Mouse (Mus musculus) ES-Bruce4 (cell line): ENCODE data around the gene Evx2. TPM values are rescaled to one million over a fixed set of nuclear protein-coding genes. Genes with fewer than 3 reads are reported as not detected.

Source experiments
- H3K27ac ChIP-seq: 2 replicates; pipeline ENCODE4 v1.5.1; 2012; ENCODE audit warnings: low read length, inconsistent platforms; ENCODE audit not compliant: insufficient read depth
- H3K27me3 ChIP-seq: 2 replicates; pipeline ENCODE4 v1.6.1; 2012; ENCODE audit warnings: mild to moderate bottlenecking, low read length, inconsistent platforms; ENCODE audit not compliant: control insufficient read depth, poor library complexity, insufficient read depth, severe bottlenecking
- H3K36me3 ChIP-seq: 2 replicates; pipeline ENCODE4 v1.6.1; 2012; ENCODE audit warnings: inconsistent platforms, mild to moderate bottlenecking, low read length, moderate library complexity; ENCODE audit not compliant: control insufficient read depth, poor library complexity, insufficient read depth, severe bottlenecking
- H3K4me1 ChIP-seq: one replicate; pipeline ENCODE4 v1.8.1; 2011; ENCODE audit warnings: low read length; ENCODE audit not compliant: control insufficient read depth, insufficient read depth
- H3K4me3 ChIP-seq: 2 replicates; pipeline ENCODE4 v1.5.1; 2011; ENCODE audit warnings: low read depth, mild to moderate bottlenecking, low read length
- H3K9ac ChIP-seq: 2 replicates; pipeline ENCODE4 v1.6.1; 2012; ENCODE audit warnings: low read depth, mild to moderate bottlenecking, inconsistent platforms; ENCODE audit not compliant: poor library complexity, severe bottlenecking
- H3K9me3 ChIP-seq: replicated peaks from 2 replicates; pipeline ENCODE4 v1.6.1; 2012; ENCODE audit warnings: mild to moderate bottlenecking, low read length, inconsistent platforms; ENCODE audit not compliant: control insufficient read depth, poor library complexity, insufficient read depth, severe bottlenecking
- CTCF ChIP-seq: IDR thresholded peaks from one replicate; pipeline ENCODE4 v1.8.1; 2011; ENCODE audit warnings: low read depth, low read length
- EP300 ChIP-seq: IDR thresholded peaks from 2 replicates; pipeline ENCODE4 v1.6.1; 2011; ENCODE audit warnings: low read depth, low read length; ENCODE audit not compliant: insufficient read depth
- POLR2A ChIP-seq: IDR thresholded peaks from one replicate; pipeline ENCODE4 v1.8.1; 2011; ENCODE audit warnings: low read length; ENCODE audit not compliant: insufficient read depth
- polyA plus RNA-seq: library from polyadenylated mRNA; stranded (reverse); fragments of >200 nt; gene quantifications from 2 replicates; pipeline ENCODE4 v1.2.4, GENCODE M21; 2011; ENCODE audit warnings: low read depth; ENCODE audit not compliant: missing spikeins, insufficient read depth, insufficient read length

Evx2 gene
- polyA plus RNA-seq, 1 experiment, result not detected

- H3K9me3 ChIP-seq, result no peaks in the 10 kb centered on the region
- H3K4me1 ChIP-seq, result no peaks in the 10 kb centered on the region
- TF ChIP-seq CTCF (no peak), EP300 (no peak), POLR2A (no peak)
- H3K36me3 ChIP-seq, result no peaks in the 10 kb centered on the region
- H3K27me3 ChIP-seq, result peaks cover 68% of the 10 kb centered on the region
- no peak overlapping the region for H3K9ac ChIP-seq
- no peak overlapping the region for H3K4me3 ChIP-seq
- H3K27ac ChIP-seq, result no peak overlapping the region
Observed at GRCm38 (mm10) chr2:74696442-74697335, 37.3 kb upstream of the Evx2 start.

- Histone ChIP-seq H3K9me3 (no peaks in the 10 kb centered on the region), H3K9ac (no peak overlapping the region), H3K27me3 (peaks cover 67% of the 10 kb centered on the region), H3K4me3 (no peak overlapping the region), H3K27ac (no peak overlapping the region), H3K36me3 (no peaks in the 10 kb centered on the region), H3K4me1 (no peaks in the 10 kb centered on the region)
- TF ChIP-seq EP300 (no peak), POLR2A (no peak), CTCF (no peak)
Observed at GRCm38 (mm10) chr2:74695813-74696430, 36.6 kb upstream of the Evx2 start.

DNA sequence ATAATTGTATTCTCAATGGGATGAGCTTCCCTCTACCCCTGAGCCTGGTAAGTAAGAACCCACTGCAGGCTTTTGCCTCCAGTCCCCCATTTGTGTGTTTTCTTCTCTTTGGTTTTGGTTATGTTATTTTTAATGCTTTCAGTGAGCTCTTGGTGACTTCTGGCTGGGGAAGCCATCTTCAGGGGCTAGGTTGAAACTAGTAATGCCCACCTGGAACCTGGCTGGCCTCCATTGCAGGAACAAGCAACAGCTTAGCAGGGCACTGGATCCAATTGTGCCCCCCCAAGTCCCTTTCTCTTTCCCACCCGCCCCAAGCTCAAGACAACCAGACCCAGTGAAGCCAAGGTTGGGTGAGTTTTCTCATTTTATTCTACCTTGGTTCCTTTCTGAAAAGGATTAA lies 36.0 kb upstream of the Evx2 start:
- Histone ChIP-seq H3K9me3 (no peaks in the 10 kb centered on the region), H3K4me3 (no peak overlapping the region), H3K27me3 (peaks cover 69% of the 10 kb centered on the region), H3K27ac (no peak overlapping the region), H3K9ac (no peak overlapping the region), H3K36me3 (no peaks in the 10 kb centered on the region), H3K4me1 (no peaks in the 10 kb centered on the region)
- TF ChIP-seq EP300, result no peak
- TF ChIP-seq POLR2A, result no peak
- TF ChIP-seq CTCF, result no peak

DNA sequence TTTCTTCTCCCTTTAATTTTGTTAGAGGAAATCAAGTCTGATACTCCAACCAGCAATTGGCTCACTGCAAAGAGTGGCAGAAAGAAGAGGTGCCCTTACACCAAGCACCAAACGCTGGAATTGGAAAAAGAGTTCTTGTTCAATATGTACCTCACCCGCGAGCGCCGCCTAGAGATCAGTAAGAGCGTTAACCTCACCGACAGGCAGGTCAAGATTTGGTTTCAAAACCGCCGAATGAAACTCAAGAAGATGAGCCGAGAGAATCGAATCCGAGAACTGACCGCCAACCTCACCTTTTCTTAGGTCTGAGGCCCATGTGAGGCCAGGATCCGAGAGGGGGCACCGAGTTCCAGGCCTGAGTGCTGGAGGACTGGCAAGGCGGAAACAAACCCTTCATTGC lies 34.7 kb upstream of the Evx2 start:
- no peak overlapping the region for H3K9ac ChIP-seq
- H3K4me3 ChIP-seq, result no peak overlapping the region
- no peaks in the 10 kb centered on the region for H3K4me1 ChIP-seq
- H3K9me3 ChIP-seq, result no peaks in the 10 kb centered on the region
- H3K36me3 ChIP-seq, result no peaks in the 10 kb centered on the region
- no peak overlapping the region for H3K27ac ChIP-seq
- peaks cover 69% of the 10 kb centered on the region for H3K27me3 ChIP-seq
- peak; percentile 51 for TF ChIP-seq CTCF
- no peak for TF ChIP-seq EP300

- H3K27ac ChIP-seq, result no peak overlapping the region
- H3K9ac ChIP-seq, result no peak overlapping the region
- H3K4me3 ChIP-seq, result no peak overlapping the region
Observed at GRCm38 (mm10) chr2:74693432-74693827, 34.1 kb upstream of the Evx2 start.

GRCm38 (mm10) chr2:74692808-74693431 lies 33.6 kb upstream of the Evx2 start:
- Histone ChIP-seq H3K4me1 (no peaks in the 10 kb centered on the region), H3K9ac (no peak overlapping the region), H3K27me3 (peaks cover 62% of the 10 kb centered on the region), H3K36me3 (no peaks in the 10 kb centered on the region), H3K4me3 (no peak overlapping the region; the same call in 1 of the 2 replicates), H3K27ac (no peak overlapping the region), H3K9me3 (no peaks in the 10 kb centered on the region)
- no peak for TF ChIP-seq POLR2A
- no peak for TF ChIP-seq EP300
- TF ChIP-seq CTCF, result no peak

More at GRCm38 (mm10) chr2:74693432-74693827, 34.1 kb upstream of the Evx2 start:
- no peaks in the 10 kb centered on the region for H3K9me3 ChIP-seq
- H3K4me1 ChIP-seq, result no peaks in the 10 kb centered on the region
- peaks cover 65% of the 10 kb centered on the region for H3K27me3 ChIP-seq
- H3K36me3 ChIP-seq, result no peaks in the 10 kb centered on the region
- TF ChIP-seq EP300 (no peak), POLR2A (no peak), CTCF (no peak)
